Mouse (Mus musculus): Measurements from ENCODE around the gene Pwwp2a. TPM values are rescaled to one million over a fixed set of nuclear protein-coding genes. Genes with fewer than 3 reads are reported as not detected.

Pwwp2a gene
- total and polyA plus RNA-seq, 3 experiments: 20.6 to 32.0 TPM; not detected in 1

- no peaks in the 10 kb centered on the region for H3K9me3 ChIP-seq (replicated peaks; ENCODE audit: insufficient read depth, low read length)
- no peak overlapping the region for H3K27ac ChIP-seq (ENCODE audit: control insufficient read depth, low read depth, low read length)
- H3K36me3 ChIP-seq (ENCODE audit: control insufficient read depth in 1 of 2, insufficient read depth in 2 of 2, low read length in 2 of 2): no peaks in the 10 kb centered on the region
- H3K27me3 ChIP-seq (ENCODE audit: control insufficient read depth in 1 of 2, insufficient read depth in 2 of 2, low read length in 2 of 2): peaks cover 0 to 2% of the 10 kb centered on the region in 2 experiments; a peak in 2 of 4 replicates
- H3K9ac ChIP-seq (ENCODE audit: control insufficient read depth, low read depth, low read length, poor library complexity, severe bottlenecking): no peak overlapping the region
- TF ChIP-seq NRF1 (IDR thresholded peaks at IDR 0.05; ENCODE audit: insufficient read depth, low read depth, low read length, poor library complexity, severe bottlenecking): no peak
- TF ChIP-seq TBP (IDR thresholded peaks at IDR 0.05; ENCODE audit: low read depth, low read length): no peak
- TF ChIP-seq JUND (IDR thresholded peaks at IDR 0.05; ENCODE audit: low read depth, low read length): no peak
- TF ChIP-seq POLR2AphosphoS2 (IDR thresholded peaks at IDR 0.05; ENCODE audit: low read length): no peak
- TF ChIP-seq ZNF384 (IDR thresholded peaks at IDR 0.05; ENCODE audit: low read depth, low read length): no peak
- no peak for TF ChIP-seq CTCF (IDR thresholded peaks at IDR 0.05 in 2 of 3, conservative IDR thresholded peaks at IDR 0.05 in 1 of 3; ENCODE audit: control insufficient read depth in 1 of 3, insufficient read depth in 1 of 3, low read depth in 2 of 3, low read length in 3 of 3, poor library complexity in 1 of 3, severe bottlenecking in 1 of 3)
- TF ChIP-seq GATA1 (IDR thresholded peaks at IDR 0.05; ENCODE audit: low read depth, low read length): no peak
- no peak for TF ChIP-seq TAL1 (IDR thresholded peaks at IDR 0.05; ENCODE audit: low read length)
- no peak for TF ChIP-seq E2F4 (IDR thresholded peaks at IDR 0.05; ENCODE audit: borderline replicate concordance, low read depth, low read length)
- no peak for TF ChIP-seq EP300 (IDR thresholded peaks at IDR 0.05; ENCODE audit: low read depth in 1 of 2, low read length in 2 of 2)
- TF ChIP-seq BHLHE40 (IDR thresholded peaks at IDR 0.05; ENCODE audit: borderline replicate concordance, low read depth, low read length): no peak
- no peak for TF ChIP-seq MAX (IDR thresholded peaks at IDR 0.05; ENCODE audit: low read length)
- no peak for TF ChIP-seq ELF1 (IDR thresholded peaks at IDR 0.05; ENCODE audit: low read depth, low read length)
- no peak for TF ChIP-seq CHD1 (IDR thresholded peaks at IDR 0.05; ENCODE audit: low read depth, low read length)
- no peak for TF ChIP-seq POLR2A (IDR thresholded peaks at IDR 0.05; ENCODE audit: control insufficient read depth in 1 of 2, insufficient read depth in 1 of 2, low read depth in 1 of 2, low read length in 2 of 2, poor library complexity in 1 of 2)
- no peak for TF ChIP-seq HCFC1 (IDR thresholded peaks at IDR 0.05; ENCODE audit: low read depth, low read length)
- no peak for DNase-seq (ENCODE audit: low read depth, low spot score)
- H3K79me2 ChIP-seq (ENCODE audit: control insufficient read depth, insufficient read depth, low read length, poor library complexity): no peaks in the 10 kb centered on the region
- no peak overlapping the region for H3K4me3 ChIP-seq (ENCODE audit: control insufficient read depth in 1 of 2, insufficient read depth in 1 of 2, low read depth in 2 of 2, low read length in 2 of 2)
- peaks cover 0 to 5% of the 10 kb centered on the region in 2 experiments; a peak in 1 of 4 replicates for H3K4me1 ChIP-seq (ENCODE audit: control insufficient read depth in 1 of 2, insufficient read depth in 2 of 2, low read length in 2 of 2)
Observed at GRCm38 (mm10) chr11:43633658-43634401, 48.0 kb upstream of the Pwwp2a start.

- Histone ChIP-seq H3K27me3 (ENCODE audit: control insufficient read depth in 1 of 2, insufficient read depth in 2 of 2, low read length in 2 of 2) (peaks cover 0 to 2% of the 10 kb centered on the region in 2 experiments; a peak in 2 of 4 replicates), H3K79me2 (ENCODE audit: control insufficient read depth, insufficient read depth, low read length, poor library complexity) (no peaks in the 10 kb centered on the region)
- no peak for DNase-seq (ENCODE audit: low read depth, low spot score)
Observed at GRCm38 (mm10) chr11:43636761-43637160, 45.0 kb upstream of the Pwwp2a start.

More at GRCm38 (mm10) chr11:43636761-43637160, 45.0 kb upstream of the Pwwp2a start:
- Histone ChIP-seq H3K4me3 (ENCODE audit: control insufficient read depth in 1 of 2, insufficient read depth in 1 of 2, low read depth in 2 of 2, low read length in 2 of 2) (no peak overlapping the region), H3K36me3 (ENCODE audit: control insufficient read depth in 1 of 2, insufficient read depth in 2 of 2, low read length in 2 of 2) (no peaks in the 10 kb centered on the region), H3K9me3 (replicated peaks; ENCODE audit: insufficient read depth, low read length) (no peaks in the 10 kb centered on the region), H3K27ac (ENCODE audit: control insufficient read depth, low read depth, low read length) (no peak overlapping the region), H3K4me1 (ENCODE audit: control insufficient read depth in 1 of 2, insufficient read depth in 2 of 2, low read length in 2 of 2) (peaks cover 0 to 5% of the 10 kb centered on the region in 2 experiments; a peak in 1 of 4 replicates), H3K9ac (ENCODE audit: control insufficient read depth, low read depth, low read length, poor library complexity, severe bottlenecking) (no peak overlapping the region)
- TF ChIP-seq KAT2A (conservative IDR thresholded peaks at IDR 0.05; ENCODE audit: low read depth, low read length) (no peak), POLR2AphosphoS5 (IDR thresholded peaks at IDR 0.05; ENCODE audit: borderline replicate concordance, low read depth, low read length) (no peak), ZNF384 (IDR thresholded peaks at IDR 0.05; ENCODE audit: low read depth, low read length) (no peak), UBTF (IDR thresholded peaks at IDR 0.05; ENCODE audit: borderline replicate concordance, insufficient read depth, low read depth, low read length) (no peak), USF1 (IDR thresholded peaks at IDR 0.05; ENCODE audit: low read depth, low read length) (no peak), MYB (IDR thresholded peaks at IDR 0.05; ENCODE audit: low read depth, low read length) (no peak), ELF1 (IDR thresholded peaks at IDR 0.05; ENCODE audit: low read depth, low read length) (no peak), SIN3A (IDR thresholded peaks at IDR 0.05; ENCODE audit: low read length) (no peak), CHD2 (IDR thresholded peaks at IDR 0.05; ENCODE audit: low read length) (no peak), GATA1 (IDR thresholded peaks at IDR 0.05; ENCODE audit: low read depth, low read length) (no peak), MXI1 (IDR thresholded peaks at IDR 0.05; ENCODE audit: low read depth, low read length) (no peak), ZC3H11A (IDR thresholded peaks at IDR 0.05; ENCODE audit: low read depth, low read length) (no peak), CTCF (IDR thresholded peaks at IDR 0.05 in 2 of 3, conservative IDR thresholded peaks at IDR 0.05 in 1 of 3; ENCODE audit: control insufficient read depth in 1 of 3, insufficient read depth in 1 of 3, low read depth in 2 of 3, low read length in 3 of 3, poor library complexity in 1 of 3, severe bottlenecking in 1 of 3) (no peak), USF2 (IDR thresholded peaks at IDR 0.05; ENCODE audit: borderline replicate concordance in 1 of 2, insufficient read depth in 1 of 2, low read depth in 1 of 2, low read length in 2 of 2) (no peak)
